Mouse (Mus musculus) adipocyte (in vitro differentiated cells): ENCODE measurements around the gene Nrxn1.
A peak's percentile ranks its signal among the peaks of the same experiment; 100 is the strongest.

Source experiments
- DNase-seq: peaks from one replicate; pipeline ENCODE4 v3.0.0-alpha.2; 2016; ENCODE audit warnings: low spot score

Nrxn1 gene

GRCm38 (mm10) chr17:90809197-90810163, 283.4 kb downstream of the Nrxn1 start:
- peak; percentile 46 for DNase-seq

GRCm38 (mm10) chr17:90808256-90808655, 284.6 kb downstream of the Nrxn1 start:
- no peak for DNase-seq

DNA sequence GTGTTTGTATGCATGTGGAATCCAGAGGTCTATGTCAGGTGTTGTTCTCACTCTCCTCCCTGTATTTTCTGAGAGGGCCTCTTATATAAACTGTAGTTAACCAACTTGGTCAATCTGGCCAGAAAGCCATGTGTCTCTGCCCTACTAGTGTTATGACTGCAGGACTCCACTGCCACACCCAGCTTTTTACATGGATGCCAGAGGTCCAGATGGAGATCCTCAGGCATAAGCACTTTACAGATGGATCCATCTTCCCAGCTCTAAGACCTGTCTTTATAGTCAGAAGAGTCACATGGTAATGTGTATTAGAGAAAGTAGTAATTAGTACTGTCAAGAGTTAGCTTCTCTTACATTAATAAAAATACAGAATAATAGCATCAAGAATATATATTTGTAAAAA, 285.7 kb downstream of the Nrxn1 start:
- DNase-seq = no peak

GRCm38 (mm10) chr17:90798689-90799088, 294.2 kb downstream of the Nrxn1 start:
- DNase-seq = no peak

GRCm38 (mm10) chr17:90797659-90798288, 295.1 kb downstream of the Nrxn1 start:
- no peak for DNase-seq

- DNase-seq = no peak
Observed at GRCm38 (mm10) chr17:90796974-90797373, 295.9 kb downstream of the Nrxn1 start.

GRCm38 (mm10) chr17:90788491-90789127, 304.3 kb downstream of the Nrxn1 start:
- no peak for DNase-seq

DNA sequence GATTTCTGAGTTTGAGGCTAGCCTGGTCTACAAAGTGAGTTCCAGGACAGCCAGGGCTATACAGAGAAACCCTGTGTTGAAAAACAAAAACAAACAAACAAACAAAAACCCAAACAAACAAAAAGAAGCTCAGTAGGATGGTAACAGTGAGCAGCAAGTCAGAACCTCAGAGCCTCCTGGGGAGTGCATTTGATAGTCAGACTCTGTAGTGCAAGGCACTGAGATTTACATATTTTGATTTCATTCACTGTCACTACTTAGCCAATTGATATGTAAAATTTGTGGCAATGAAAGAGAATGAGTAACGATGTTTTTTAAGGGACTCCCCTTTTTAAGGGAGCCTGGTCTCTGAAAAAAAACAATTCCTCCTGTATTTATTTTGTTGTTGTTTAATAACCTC, 304.8 kb downstream of the Nrxn1 start:
- no peak for DNase-seq

DNA sequence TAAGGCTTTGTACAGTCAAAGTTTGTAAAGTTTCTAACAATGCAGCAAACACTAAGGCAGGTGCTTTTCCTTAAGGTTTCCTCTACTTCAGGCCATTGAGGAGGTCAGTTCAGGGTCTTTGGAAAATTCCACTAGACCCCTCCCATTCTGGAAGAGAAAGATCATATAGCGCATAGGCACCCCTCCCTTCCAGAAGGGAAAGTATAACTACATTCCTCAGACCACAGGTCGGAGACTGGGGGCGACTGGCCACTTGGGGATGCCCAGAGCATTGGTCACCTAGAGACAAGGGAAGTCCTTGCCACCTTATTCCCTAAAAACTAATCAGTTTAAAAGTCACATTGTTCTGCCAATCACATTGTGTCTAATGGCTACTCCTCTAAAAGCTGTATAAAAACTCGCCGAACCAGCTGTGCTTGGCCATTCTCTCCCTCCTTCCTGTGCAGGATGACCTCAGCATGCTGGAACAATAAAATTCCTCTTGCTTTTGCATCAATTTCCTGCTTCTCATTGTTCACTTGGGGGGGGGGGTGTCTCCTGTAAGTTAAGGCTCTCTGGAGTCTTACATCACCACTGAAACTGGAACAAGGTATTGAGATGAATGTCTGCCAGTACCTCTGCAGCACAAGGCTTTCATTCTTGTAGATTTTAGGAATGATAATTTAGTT, 305.6 kb downstream of the Nrxn1 start:
- no peak for DNase-seq

GRCm38 (mm10) chr17:90780481-90780880, 312.4 kb downstream of the Nrxn1 start:
- no peak for DNase-seq

DNA sequence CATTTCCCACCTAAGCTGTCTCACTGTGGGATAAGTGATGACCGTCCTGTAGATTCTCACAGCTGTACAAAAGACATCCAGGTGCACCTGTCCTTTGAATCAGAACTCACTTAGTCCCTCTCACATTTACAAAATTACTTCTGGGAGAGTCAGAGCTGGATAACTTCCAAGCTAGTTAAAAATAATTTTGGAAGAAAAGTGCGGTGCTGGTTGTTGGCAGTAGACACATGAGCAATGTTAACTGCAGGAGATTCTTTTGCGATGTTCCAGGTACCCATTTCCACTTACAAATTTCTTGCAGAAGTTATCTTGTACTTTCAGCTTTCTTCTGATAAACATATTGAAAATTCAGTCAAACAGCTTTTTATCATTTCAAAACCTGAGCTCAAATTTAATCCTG, 317.5 kb downstream of the Nrxn1 start:
- DNase-seq = no peak

DNA sequence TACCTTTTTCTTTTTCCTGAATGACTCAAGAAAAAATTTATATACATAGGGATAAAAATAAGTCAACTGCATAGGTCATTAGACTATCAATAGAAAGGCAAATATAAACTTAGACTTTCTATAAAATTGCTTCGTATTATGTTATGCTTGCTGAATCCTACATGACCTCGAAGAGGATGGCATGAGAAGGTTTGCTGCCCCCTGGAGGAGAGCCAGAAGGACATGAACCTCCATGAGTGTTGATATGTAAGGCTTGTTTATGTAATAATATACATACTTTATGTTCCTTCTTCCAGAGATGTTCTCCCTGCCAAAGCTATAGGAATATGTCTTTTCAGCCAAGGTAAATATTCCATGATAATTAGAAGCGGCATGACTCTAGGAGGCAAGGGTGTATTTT, 319.6 kb downstream of the Nrxn1 start:
- no peak for DNase-seq

GRCm38 (mm10) chr17:90768216-90768615, 324.7 kb downstream of the Nrxn1 start:
- DNase-seq = no peak

- no peak for DNase-seq
Observed at GRCm38 (mm10) chr17:90727124-90727523, 365.7 kb downstream of the Nrxn1 start.

DNA sequence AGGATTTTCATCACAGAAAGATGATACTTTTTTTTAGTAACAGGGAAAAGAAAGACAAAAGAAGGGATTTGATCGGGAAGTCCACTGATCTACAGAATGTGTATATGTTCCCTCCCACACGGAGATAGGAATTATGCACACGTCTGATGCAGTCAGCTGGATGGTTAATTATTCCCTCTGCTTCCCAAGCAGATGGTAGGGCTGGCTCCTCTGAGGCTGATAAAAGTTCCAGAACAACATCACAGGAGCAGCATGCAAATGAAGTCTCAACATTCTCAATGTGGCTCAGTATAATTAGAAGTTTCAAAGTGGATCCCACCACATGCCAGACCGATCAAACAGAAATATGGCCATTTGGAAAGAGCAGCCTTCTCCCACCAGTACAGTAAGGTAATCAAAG, 388.1 kb downstream of the Nrxn1 start:
- DNase-seq = no peak

DNA sequence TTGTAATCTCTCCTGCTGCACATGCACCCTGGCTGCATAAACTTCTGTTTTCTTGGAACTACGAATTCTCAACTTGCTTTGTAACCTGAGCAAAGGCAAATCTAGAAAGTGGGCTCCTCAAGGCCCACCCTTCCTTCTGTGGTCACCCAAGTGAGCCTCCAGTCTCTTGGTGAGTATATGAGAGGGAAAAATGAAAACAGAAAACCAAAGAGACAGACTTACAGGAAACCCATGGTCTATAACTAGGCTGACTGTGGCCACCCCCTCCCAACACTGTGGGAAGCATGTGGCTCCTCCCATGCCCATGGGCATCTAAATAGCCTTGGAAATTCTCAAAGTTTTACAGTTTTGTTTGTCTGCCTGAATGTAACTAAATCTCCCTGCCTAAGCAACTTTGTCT, 390.2 kb downstream of the Nrxn1 start:
- DNase-seq = no peak

DNA sequence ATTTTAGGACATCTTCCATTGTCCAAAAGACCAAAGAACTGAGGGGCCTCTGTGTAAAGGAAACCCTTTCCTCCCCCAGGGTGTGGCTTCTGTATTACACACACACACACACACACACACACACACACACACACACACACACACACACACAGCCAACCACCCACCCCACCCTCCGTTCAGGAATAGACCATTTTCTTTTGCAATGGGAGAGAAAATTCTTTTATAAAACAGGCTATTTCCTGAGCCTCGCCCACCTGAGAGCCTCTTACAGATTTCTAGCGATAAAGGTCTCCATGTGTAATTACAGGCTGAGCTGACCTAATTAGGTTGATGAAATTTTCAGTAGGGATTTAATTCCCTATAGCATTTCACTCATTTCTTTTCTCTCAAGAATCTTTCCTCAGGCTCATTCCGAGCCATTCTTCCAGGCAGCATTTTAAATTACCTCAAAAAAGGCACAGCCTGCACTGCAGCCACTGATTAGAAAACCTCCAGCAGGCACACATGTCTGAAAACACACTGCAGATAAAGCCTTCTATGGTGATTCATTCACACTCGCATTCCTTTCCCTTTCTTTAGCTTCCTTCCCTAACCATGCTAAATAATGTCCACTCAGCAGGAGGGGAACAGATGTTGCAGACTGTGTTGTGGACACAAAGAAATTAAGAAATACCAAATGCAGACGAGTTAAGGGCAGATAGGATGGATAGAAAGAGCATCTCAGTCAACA, 396.6 kb downstream of the Nrxn1 start:
- no peak for DNase-seq

DNA sequence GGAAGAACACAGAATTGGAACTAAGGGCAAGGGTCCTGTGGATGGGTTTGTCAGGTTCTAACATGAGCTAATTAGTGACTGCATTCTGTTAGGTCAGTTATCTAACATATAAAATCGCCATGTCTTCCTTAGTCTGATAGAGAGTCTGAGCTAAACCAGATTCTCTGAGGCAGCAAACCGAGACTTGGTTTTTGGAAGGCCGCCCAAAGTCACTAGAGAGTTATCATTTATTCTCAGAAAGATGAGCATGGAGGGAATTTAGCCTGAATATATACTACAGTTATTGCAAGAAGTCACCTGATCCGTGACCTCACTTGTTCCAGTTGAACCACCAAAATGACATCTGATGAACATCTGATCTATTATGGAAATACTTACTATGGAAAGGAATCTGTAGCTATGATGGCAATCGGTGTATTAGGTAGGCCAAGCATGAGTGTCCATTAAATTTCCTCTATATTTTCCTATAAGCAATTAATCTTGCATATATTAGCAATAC, 397.7 kb downstream of the Nrxn1 start:
- DNase-seq = no peak

DNA sequence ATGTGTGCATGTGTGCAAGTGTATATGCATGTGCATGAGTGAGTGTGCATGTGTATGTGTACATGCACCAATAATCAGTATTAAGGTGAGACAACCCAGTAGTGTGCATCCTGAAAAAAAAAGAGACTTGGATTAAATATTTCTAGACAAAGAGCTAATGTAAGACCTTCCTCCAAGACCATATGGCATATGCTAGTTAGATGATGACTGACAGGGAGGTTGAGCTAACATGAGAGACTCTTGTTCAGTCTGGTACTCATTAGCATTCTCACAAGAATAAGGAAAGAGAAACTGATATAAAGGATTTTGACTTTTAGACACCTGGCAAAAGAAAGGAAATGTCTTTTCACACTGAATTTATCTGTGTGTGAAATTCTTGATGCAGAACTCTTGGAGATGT, 408.7 kb downstream of the Nrxn1 start:
- no peak for DNase-seq

DNA sequence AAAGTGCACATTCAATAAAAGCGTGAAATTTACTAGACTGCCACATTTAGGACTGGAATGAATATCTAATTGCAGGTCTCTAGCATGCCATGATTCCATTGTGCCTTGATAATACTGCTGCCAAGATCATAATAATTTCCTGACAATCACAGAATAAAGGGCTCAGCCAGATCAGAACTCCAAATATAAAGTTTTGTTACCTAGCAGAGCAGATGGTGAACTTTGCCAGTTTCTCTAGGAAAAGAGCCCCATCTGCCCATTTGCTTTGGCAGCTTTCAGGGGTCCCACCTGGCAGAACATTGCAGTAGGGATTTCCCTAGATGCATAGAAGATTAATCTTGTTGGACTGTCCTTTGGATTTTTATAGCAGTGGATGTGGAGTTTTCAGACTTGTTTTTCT, 411.9 kb downstream of the Nrxn1 start:
- no peak for DNase-seq

DNA sequence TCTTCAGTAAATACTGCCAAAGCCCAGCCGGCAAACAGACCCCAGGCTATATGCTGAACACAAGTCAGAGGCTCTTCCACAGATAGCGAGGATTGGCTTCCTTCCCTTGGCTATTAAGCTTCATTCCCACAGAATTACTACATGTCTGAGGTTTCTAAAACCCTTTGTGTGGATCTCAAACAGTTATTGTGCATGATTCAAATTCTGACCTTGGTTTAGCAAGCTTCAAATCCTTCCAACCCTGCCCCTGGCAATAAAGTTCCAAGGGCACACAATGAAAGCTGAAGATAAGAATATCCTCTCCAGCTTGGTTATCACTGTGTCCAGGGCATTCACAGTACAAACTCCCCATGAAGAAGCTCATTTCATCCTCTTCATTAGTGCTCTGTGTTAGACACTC, 416.2 kb downstream of the Nrxn1 start:
- no peak for DNase-seq

DNA sequence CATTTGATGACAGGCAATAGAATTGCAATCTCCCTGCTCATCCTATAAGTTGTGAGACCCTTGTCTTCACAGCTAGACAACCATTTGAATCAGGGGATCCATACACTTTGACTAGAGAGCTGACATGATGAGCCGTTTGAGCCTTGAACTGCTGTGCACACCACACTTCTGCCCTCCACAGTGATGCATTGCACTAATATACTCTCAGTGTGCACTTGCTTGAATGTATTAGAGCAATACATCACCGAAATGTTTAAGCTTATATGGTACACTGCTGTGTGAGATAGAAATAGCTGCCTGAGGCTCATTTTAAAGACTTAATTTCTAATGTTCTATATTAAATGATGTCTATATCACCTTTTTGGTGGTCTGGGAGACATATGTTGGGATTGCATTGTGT, 430.6 kb downstream of the Nrxn1 start:
- no peak for DNase-seq
